In the genomic region with DNA sequence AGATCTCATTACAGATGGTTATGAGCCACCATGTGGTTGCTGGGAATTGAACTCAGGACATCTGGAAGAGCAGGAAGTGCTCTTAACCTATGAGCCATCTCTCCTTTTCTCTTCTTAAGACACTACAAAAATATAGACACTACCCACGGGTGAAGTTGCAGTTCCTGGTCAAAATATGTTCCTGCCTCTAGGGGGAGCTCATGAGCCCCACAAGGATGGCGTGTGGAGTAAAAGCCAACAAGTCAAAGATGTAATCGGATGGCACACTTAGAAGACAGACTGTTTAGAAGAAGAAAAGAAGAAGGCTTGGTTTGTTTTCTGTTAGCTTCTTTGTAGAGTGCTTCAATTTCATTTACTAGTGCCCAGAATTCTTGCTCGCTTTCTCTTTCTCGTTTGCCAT, we compare ENCODE assay signal across 8 mouse cellular contexts.
A peak's percentile ranks its signal among the peaks of the same experiment; 100 is the strongest.
DNase-seq lines count a peak whose midpoint lies in the region; ATAC-seq and TF ChIP-seq lines count a peak whose summit lies in the region.

No protein-coding gene starts in this region.

- H3K9ac ChIP-seq in heart, embryonic 12.5 days = no peak overlapping the region
- H3K9ac ChIP-seq in midbrain, postnatal 0 days (replicated peaks; ENCODE audit: low read length, poor library complexity, severe bottlenecking) = no peak overlapping the region

- H3K9me3 ChIP-seq in heart, embryonic 12.5 days (replicated peaks) = no peaks in the 10 kb centered on the region
- no peaks in the 10 kb centered on the region for H3K9me3 ChIP-seq in midbrain, postnatal 0 days (ENCODE audit: low read length)

- no peak overlapping the region for H3K27ac ChIP-seq in heart, embryonic 12.5 days (ENCODE audit: poor library complexity, severe bottlenecking)
- H3K27ac ChIP-seq in layer of hippocampus, adult 2 months = no peak overlapping the region
- H3K27ac ChIP-seq in midbrain, postnatal 0 days (ENCODE audit: low read depth, low read length) = no peak overlapping the region

- H3K4me2 ChIP-seq in heart, embryonic 12.5 days = no peak overlapping the region
- H3K4me2 ChIP-seq in midbrain, postnatal 0 days (ENCODE audit: low read depth, low read length, poor library complexity, severe bottlenecking) = no peak overlapping the region

- TF ChIP-seq CTCF in layer of hippocampus, adult 2 months (conservative IDR thresholded peaks at IDR 0.05) = peak; percentile 88
- TF ChIP-seq CTCF in midbrain, postnatal 0 days (IDR thresholded peaks at IDR 0.05) = peak; percentile 64

- no peak overlapping the region for H3K4me3 ChIP-seq in heart, embryonic 12.5 days
- no peak overlapping the region for H3K4me3 ChIP-seq in layer of hippocampus, adult 2 months
- no peak overlapping the region for H3K4me3 ChIP-seq in midbrain, postnatal 0 days (ENCODE audit: low read depth, low read length)

- H3K36me3 ChIP-seq in heart, embryonic 12.5 days = no peaks in the 10 kb centered on the region
- H3K36me3 ChIP-seq in midbrain, postnatal 0 days (ENCODE audit: insufficient read depth, low read length) = no peaks in the 10 kb centered on the region

- DNase-seq in heart, postnatal 10 days = peak; percentile 7 to 33
- peak; percentile 45 for DNase-seq in A20 (ENCODE audit: low read depth, low spot score)
- peak; percentile 38 to 80 for DNase-seq in adrenal gland, adult (ENCODE audit: inconsistent age in 2 of 2, low spot score in 1 of 2)
- peak; percentile 64 for DNase-seq in embryo, embryonic 10 days (ENCODE audit: low spot score)
- peak; percentile 24 to 63 for DNase-seq in layer of hippocampus, adult 2 months (ENCODE audit: low spot score in 2 of 2)
- peak; percentile 10 for DNase-seq in midbrain, postnatal 0 days (ENCODE audit: low spot score)

- no peaks in the 10 kb centered on the region for H3K27me3 ChIP-seq in heart, embryonic 12.5 days (replicated peaks)
- H3K27me3 ChIP-seq in midbrain, postnatal 0 days (ENCODE audit: insufficient read depth, low read length) = no peaks in the 10 kb centered on the region

- 32% methylated on average over 5 of the region's 5 CpGs for WGBS in heart, embryonic 12.5 days
- WGBS in midbrain, postnatal 0 days = 43% methylated on average over 5 of the region's 5 CpGs

- no peaks in the 10 kb centered on the region for H3K4me1 ChIP-seq in heart, embryonic 12.5 days (replicated peaks)
- H3K4me1 ChIP-seq in midbrain, postnatal 0 days (ENCODE audit: insufficient read depth, low read length) = no peaks in the 10 kb centered on the region

- intact Hi-C loops in heart, postnatal 10 days (cut with DNase I) = no loop called here

- no peak for ATAC-seq in heart, embryonic 12.5 days (ENCODE audit: insufficient number of reproducible peaks, low FRiP score)
- no peak for ATAC-seq in midbrain, postnatal 0 days (ENCODE audit: low FRiP score)
- ATAC-seq in erythroid progenitor cell, adult 5-6 weeks (replicated peaks; ENCODE audit: low FRiP score, poor library complexity, severe bottlenecking) = no peak

Comparison
In these comparisons a context has a peak if more than half of its experiments do, and no peak if none do; other contexts are left out.
1. DNase-seq: peak in every context shown above with its lines; median percentile 64 in embryo, embryonic 10 days; 59 in adrenal gland, adult; 45 in A20; 44 in layer of hippocampus, adult 2 months; 20 in heart, postnatal 10 days; 10 in midbrain, postnatal 0 days.